Mouse (Mus musculus): ENCODE data around the gene Stap2. TPM values are rescaled to one million over a fixed set of nuclear protein-coding genes. Genes with fewer than 3 reads are reported as not detected.

The Stap2 gene
- polyA plus RNA-seq, 1 experiment from 2014 or later = 22.0 TPM

- Histone ChIP-seq H3K9ac (ENCODE audit: low read depth, low read length) (no peak overlapping the region), H3K9me3 (replicated peaks; ENCODE audit: low read length) (no peaks in the 10 kb centered on the region), H3K4me2 (ENCODE audit: low read length) (no peak overlapping the region), H3K27me3 (ENCODE audit: insufficient read depth, low read length) (no peaks in the 10 kb centered on the region), H3K27ac (no peak overlapping the region), H3K4me1 (replicated peaks; ENCODE audit: insufficient read depth, low read length) (peaks cover 3% of the 10 kb centered on the region; the same call in 1 of the 2 replicates), H3K4me3 (replicated peaks; ENCODE audit: low read depth, low read length) (no peak overlapping the region), H3K36me3 (ENCODE audit: insufficient read depth, low read length) (no peaks in the 10 kb centered on the region)
- no peak for TF ChIP-seq CTCF (IDR thresholded peaks at IDR 0.05; ENCODE audit: low read depth)
- 36% methylated on average over 16 of the region's 16 CpGs for WGBS
- ATAC-seq (replicated peaks; ENCODE audit: low FRiP score, low read depth) (no peak), DNase-seq (ENCODE audit: low spot score) (no peak)
Observed at GRCm38 (mm10) chr17:55954229-55954628, 51.2 kb downstream of the Stap2 start.

- Histone ChIP-seq H3K27me3 (ENCODE audit: insufficient read depth, low read length) (no peaks in the 10 kb centered on the region), H3K9me3 (replicated peaks; ENCODE audit: low read length) (no peaks in the 10 kb centered on the region), H3K4me2 (ENCODE audit: low read length) (no peak overlapping the region), H3K4me1 (replicated peaks; ENCODE audit: insufficient read depth, low read length) (peaks cover 3% of the 10 kb centered on the region; the same call in 1 of the 2 replicates), H3K4me3 (replicated peaks; ENCODE audit: low read depth, low read length) (no peak overlapping the region), H3K9ac (ENCODE audit: low read depth, low read length) (no peak overlapping the region), H3K27ac (no peak overlapping the region), H3K36me3 (ENCODE audit: insufficient read depth, low read length) (no peaks in the 10 kb centered on the region)
- no peak for ATAC-seq (replicated peaks; ENCODE audit: low FRiP score, low read depth)
- no peak for DNase-seq (ENCODE audit: low spot score)
- no peak for TF ChIP-seq CTCF (IDR thresholded peaks at IDR 0.05; ENCODE audit: low read depth)
- WGBS = 73% methylated on average over 6 of the region's 6 CpGs
Observed at GRCm38 (mm10) chr17:55953751-55954150, 51.6 kb downstream of the Stap2 start.

GRCm38 (mm10) chr17:55952447-55953027 is 52.8 kb downstream of the Stap2 start, which contains the start of gene Ebi3:
Gene Ebi3 (plus strand): TSS chr17:55952640.
- no peaks in the 10 kb centered on the region for H3K36me3 ChIP-seq (ENCODE audit: insufficient read depth, low read length)
- DNase-seq (ENCODE audit: low spot score) (no peak), ATAC-seq (replicated peaks; ENCODE audit: low FRiP score, low read depth) (no peak)
- H3K9me3 ChIP-seq (replicated peaks; ENCODE audit: low read length) = no peaks in the 10 kb centered on the region
- WGBS = 68% methylated on average over 6 of the region's 6 CpGs
- H3K27ac ChIP-seq = no peak within 1 kb of the TSS
- H3K9ac ChIP-seq (ENCODE audit: low read depth, low read length) = no peak within 1 kb of the TSS
- no peak within 1 kb of the TSS for H3K4me2 ChIP-seq (ENCODE audit: low read length)
- no peak for TF ChIP-seq CTCF (IDR thresholded peaks at IDR 0.05; ENCODE audit: low read depth)
- no peaks in the 10 kb centered on the region for H3K27me3 ChIP-seq (ENCODE audit: insufficient read depth, low read length)
- no peaks in the 10 kb centered on the region for H3K4me1 ChIP-seq (replicated peaks; ENCODE audit: insufficient read depth, low read length)
- H3K4me3 ChIP-seq (replicated peaks; ENCODE audit: low read depth, low read length) = no peak within 1 kb of the TSS

GRCm38 (mm10) chr17:55952041-55952440 is 53.3 kb downstream of the Stap2 start:
- H3K4me1 ChIP-seq (replicated peaks; ENCODE audit: insufficient read depth, low read length) = no peaks in the 10 kb centered on the region
- TF ChIP-seq CTCF (IDR thresholded peaks at IDR 0.05; ENCODE audit: low read depth) = no peak
- H3K9ac ChIP-seq (ENCODE audit: low read depth, low read length) = no peak overlapping the region
- no peak overlapping the region for H3K4me3 ChIP-seq (replicated peaks; ENCODE audit: low read depth, low read length)
- H3K27me3 ChIP-seq (ENCODE audit: insufficient read depth, low read length) = no peaks in the 10 kb centered on the region
- ATAC-seq (replicated peaks; ENCODE audit: low FRiP score, low read depth) (no peak), DNase-seq (ENCODE audit: low spot score) (no peak)
- no peak overlapping the region for H3K4me2 ChIP-seq (ENCODE audit: low read length)
- H3K36me3 ChIP-seq (ENCODE audit: insufficient read depth, low read length) = no peaks in the 10 kb centered on the region
- H3K9me3 ChIP-seq (replicated peaks; ENCODE audit: low read length) = no peaks in the 10 kb centered on the region
- H3K27ac ChIP-seq = no peak overlapping the region

- no peak overlapping the region for H3K4me3 ChIP-seq (replicated peaks; ENCODE audit: low read depth, low read length)
- DNase-seq (ENCODE audit: low spot score) = no peak
- no peak overlapping the region for H3K4me2 ChIP-seq (ENCODE audit: low read length)
- no peak for TF ChIP-seq CTCF (IDR thresholded peaks at IDR 0.05; ENCODE audit: low read depth)
- no peak for ATAC-seq (replicated peaks; ENCODE audit: low FRiP score, low read depth)
- no peaks in the 10 kb centered on the region for H3K36me3 ChIP-seq (ENCODE audit: insufficient read depth, low read length)
- 76% methylated on average over 9 of the region's 9 CpGs for WGBS
- no peaks in the 10 kb centered on the region for H3K4me1 ChIP-seq (replicated peaks; ENCODE audit: insufficient read depth, low read length)
- no peaks in the 10 kb centered on the region for H3K9me3 ChIP-seq (replicated peaks; ENCODE audit: low read length)
- no peak overlapping the region for H3K27ac ChIP-seq
- H3K27me3 ChIP-seq (ENCODE audit: insufficient read depth, low read length) = no peaks in the 10 kb centered on the region
- no peak overlapping the region for H3K9ac ChIP-seq (ENCODE audit: low read depth, low read length)
Observed at GRCm38 (mm10) chr17:55950601-55951000, 54.8 kb downstream of the Stap2 start.

- Histone ChIP-seq H3K9me3 (replicated peaks; ENCODE audit: low read length) (no peaks in the 10 kb centered on the region), H3K27me3 (ENCODE audit: insufficient read depth, low read length) (no peaks in the 10 kb centered on the region), H3K9ac (ENCODE audit: low read depth, low read length) (no peak within 1 kb of the TSS), H3K36me3 (ENCODE audit: insufficient read depth, low read length) (no peaks in the 10 kb centered on the region), H3K4me1 (replicated peaks; ENCODE audit: insufficient read depth, low read length) (no peaks in the 10 kb centered on the region), H3K4me3 (replicated peaks; ENCODE audit: low read depth, low read length) (no peak within 1 kb of the TSS), H3K4me2 (ENCODE audit: low read length) (no peak within 1 kb of the TSS), H3K27ac (no peak within 1 kb of the TSS)
- ATAC-seq (replicated peaks; ENCODE audit: low FRiP score, low read depth) (no peak), DNase-seq (ENCODE audit: low spot score) (no peak)
- TF ChIP-seq CTCF (IDR thresholded peaks at IDR 0.05; ENCODE audit: low read depth) = no peak
- WGBS = 89% methylated on average over 2 of the region's 2 CpGs
Observed at GRCm38 (mm10) chr17:55949400-55949799, 56.0 kb downstream of the Stap2 start, which contains the start of gene Zfp119b. Gene Zfp119b (minus strand): TSS chr17:55949500.

GRCm38 (mm10) chr17:55948647-55949046 is 56.7 kb downstream of the Stap2 start:
- DNase-seq (ENCODE audit: low spot score) = no peak
- no peak for ATAC-seq (replicated peaks; ENCODE audit: low FRiP score, low read depth)
- no peak for TF ChIP-seq CTCF (IDR thresholded peaks at IDR 0.05; ENCODE audit: low read depth)
- no peaks in the 10 kb centered on the region for H3K9me3 ChIP-seq (replicated peaks; ENCODE audit: low read length)
- H3K27ac ChIP-seq = no peak overlapping the region
- no peaks in the 10 kb centered on the region for H3K4me1 ChIP-seq (replicated peaks; ENCODE audit: insufficient read depth, low read length)
- 85% methylated on average over 4 of the region's 4 CpGs for WGBS
- H3K27me3 ChIP-seq (ENCODE audit: insufficient read depth, low read length) = no peaks in the 10 kb centered on the region
- H3K4me2 ChIP-seq (ENCODE audit: low read length) = no peak overlapping the region
- no peak overlapping the region for H3K4me3 ChIP-seq (replicated peaks; ENCODE audit: low read depth, low read length)
- H3K36me3 ChIP-seq (ENCODE audit: insufficient read depth, low read length) = no peaks in the 10 kb centered on the region
- no peak overlapping the region for H3K9ac ChIP-seq (ENCODE audit: low read depth, low read length)

Other genes starting within 250 kb of the Stap2 start
- gene Zfp119a, start 126.7 kb downstream of the Stap2 start, polyA plus RNA-seq (2015; fragmentation: Nextera tagmentation; extraction: Ambion mirVana) = 10.8 and 12.0 TPM in 2 replicates
- 10.8 and 13.0 TPM in 2 replicates for gene Zfp959, start 113.5 kb downstream of the Stap2 start, polyA plus RNA-seq (2015; fragmentation: Nextera tagmentation; extraction: Ambion mirVana)
- gene Zfp119b, start 56.1 kb downstream of the Stap2 start, polyA plus RNA-seq (2015; fragmentation: Nextera tagmentation; extraction: Ambion mirVana) = 8.1 and 10.6 TPM in 2 replicates
- gene Ebi3, start 52.9 kb downstream of the Stap2 start, polyA plus RNA-seq (2015; fragmentation: Nextera tagmentation; extraction: Ambion mirVana) = 1.6 and 1.8 TPM in 2 replicates
- gene Yju2, start 46.5 kb downstream of the Stap2 start, polyA plus RNA-seq (2015; fragmentation: Nextera tagmentation; extraction: Ambion mirVana) = 21.1 and 22.4 TPM in 2 replicates
- 54.2 and 56.6 TPM in 2 replicates for gene Shd, start 35.1 kb downstream of the Stap2 start, polyA plus RNA-seq (2015; fragmentation: Nextera tagmentation; extraction: Ambion mirVana)
- 6.7 and 7.2 TPM in 2 replicates for gene Fsd1, start 19.1 kb downstream of the Stap2 start, polyA plus RNA-seq (2015; fragmentation: Nextera tagmentation; extraction: Ambion mirVana)
- 75.6 and 83.9 TPM in 2 replicates for gene Mpnd, start 127 bp upstream of the Stap2 start, polyA plus RNA-seq (2015; fragmentation: Nextera tagmentation; extraction: Ambion mirVana)
- gene Sh3gl1, start 31.1 kb upstream of the Stap2 start, polyA plus RNA-seq (2015; fragmentation: Nextera tagmentation; extraction: Ambion mirVana) = 115 and 129 TPM in 2 replicates
- gene Chaf1a, start 34.9 kb upstream of the Stap2 start, polyA plus RNA-seq (2015; fragmentation: Nextera tagmentation; extraction: Ambion mirVana) = 11.1 and 11.2 TPM in 2 replicates
- 54.4 and 56.0 TPM in 2 replicates for gene Ubxn6, start 69.4 kb upstream of the Stap2 start, polyA plus RNA-seq (2015; fragmentation: Nextera tagmentation; extraction: Ambion mirVana)
- gene Hdgfl2, start 74.0 kb upstream of the Stap2 start, polyA plus RNA-seq (2015; fragmentation: Nextera tagmentation; extraction: Ambion mirVana) = 77.5 and 85.0 TPM in 2 replicates
- gene Plin4, start 104.2 kb upstream of the Stap2 start, polyA plus RNA-seq (2015; fragmentation: Nextera tagmentation; extraction: Ambion mirVana) = 0.08 and 0.09 TPM in 2 replicates
- 1.2 and 1.3 TPM in 2 replicates for gene Plin5, start 112.0 kb upstream of the Stap2 start, polyA plus RNA-seq (2015; fragmentation: Nextera tagmentation; extraction: Ambion mirVana)
- 1.7 and 1.9 TPM in 2 replicates for gene Lrg1, start 116.4 kb upstream of the Stap2 start, polyA plus RNA-seq (2015; fragmentation: Nextera tagmentation; extraction: Ambion mirVana)
- 0.87 and 1.2 TPM in 2 replicates for gene Sema6b, start 134.8 kb upstream of the Stap2 start, polyA plus RNA-seq (2015; fragmentation: Nextera tagmentation; extraction: Ambion mirVana)
- gene Tnfaip8l1, start 156.9 kb upstream of the Stap2 start, polyA plus RNA-seq (2015; fragmentation: Nextera tagmentation; extraction: Ambion mirVana) = 7.4 and 7.8 TPM in 2 replicates
- gene Mydgf, start 178.3 kb upstream of the Stap2 start, polyA plus RNA-seq (2015; fragmentation: Nextera tagmentation; extraction: Ambion mirVana) = 83.0 and 85.0 TPM in 2 replicates
- gene Dpp9, start 213.3 kb upstream of the Stap2 start, polyA plus RNA-seq (2015; fragmentation: Nextera tagmentation; extraction: Ambion mirVana) = 22.1 and 25.2 TPM in 2 replicates

All from kidney, postnatal 0 days (tissue).